Mouse (Mus musculus) telencephalon, adult 2 months (tissue): ENCODE measurements around the gene 4933424G06Rik.

Source experiments
- DNase-seq: peaks from one replicate; pipeline ENCODE4 v3.0.0-alpha.2; 2011; ENCODE audit warnings: low read depth, low spot score

Gene 4933424G06Rik

DNA sequence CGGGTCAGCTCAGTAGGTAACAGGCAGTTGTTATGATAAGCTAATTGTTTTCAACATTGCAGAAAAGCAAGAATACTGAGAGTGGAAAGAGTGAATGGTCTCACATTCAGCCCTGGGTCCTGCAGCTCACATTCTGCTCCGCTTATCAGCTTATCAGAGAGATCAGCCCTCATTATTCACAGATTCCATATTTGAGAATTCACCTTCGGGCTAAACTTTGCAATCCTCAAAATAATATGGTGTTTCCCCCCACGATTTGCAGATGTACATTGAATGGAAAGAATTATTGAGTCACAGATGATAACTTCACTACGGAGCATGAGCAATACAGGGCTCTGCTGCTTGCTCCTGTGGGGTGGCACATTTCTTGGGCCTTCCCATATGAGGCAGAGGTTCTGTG lies 58.8 kb downstream of the 4933424G06Rik start:
- DNase-seq = no peak

DNA sequence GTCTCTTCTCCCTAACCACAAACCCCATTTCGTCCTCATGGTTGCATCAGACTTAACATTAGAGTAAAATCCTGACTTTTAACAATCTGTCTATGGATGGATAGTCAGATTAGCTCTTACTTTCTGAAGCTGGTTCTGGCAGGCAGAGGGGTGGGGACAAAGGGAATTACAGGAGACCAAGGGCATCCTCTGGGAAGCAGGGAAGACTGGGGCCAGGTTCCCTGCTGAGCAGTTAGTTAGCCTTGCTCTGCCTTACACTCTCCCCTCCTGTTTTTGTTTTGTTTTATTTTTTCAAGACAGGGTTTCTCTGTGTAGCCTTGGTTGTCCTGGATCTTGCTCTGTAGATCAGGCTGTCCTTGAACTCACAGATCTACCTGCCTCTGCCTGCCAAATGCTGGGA lies 60.0 kb downstream of the 4933424G06Rik start:
- no peak for DNase-seq

DNA sequence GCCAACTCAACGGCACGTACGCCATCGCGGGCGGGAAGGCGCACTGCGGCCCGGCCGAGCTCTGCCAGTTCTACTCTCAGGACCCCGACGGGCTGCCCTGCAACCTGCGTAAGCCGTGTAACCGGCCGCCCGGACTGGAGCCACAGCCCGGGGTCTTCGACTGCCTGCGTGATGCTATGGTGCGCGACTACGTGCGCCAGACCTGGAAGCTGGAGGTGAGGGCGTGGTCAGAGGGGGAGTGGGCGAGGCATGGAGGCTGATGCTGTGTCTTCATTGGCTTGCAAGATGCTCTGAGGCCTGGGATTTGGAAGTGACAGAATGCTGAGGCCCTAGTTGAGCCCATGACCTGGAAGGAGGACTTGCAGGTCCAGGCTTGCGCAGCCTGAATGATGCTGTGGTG lies 61.0 kb downstream of the 4933424G06Rik start:
- DNase-seq = no peak

DNA sequence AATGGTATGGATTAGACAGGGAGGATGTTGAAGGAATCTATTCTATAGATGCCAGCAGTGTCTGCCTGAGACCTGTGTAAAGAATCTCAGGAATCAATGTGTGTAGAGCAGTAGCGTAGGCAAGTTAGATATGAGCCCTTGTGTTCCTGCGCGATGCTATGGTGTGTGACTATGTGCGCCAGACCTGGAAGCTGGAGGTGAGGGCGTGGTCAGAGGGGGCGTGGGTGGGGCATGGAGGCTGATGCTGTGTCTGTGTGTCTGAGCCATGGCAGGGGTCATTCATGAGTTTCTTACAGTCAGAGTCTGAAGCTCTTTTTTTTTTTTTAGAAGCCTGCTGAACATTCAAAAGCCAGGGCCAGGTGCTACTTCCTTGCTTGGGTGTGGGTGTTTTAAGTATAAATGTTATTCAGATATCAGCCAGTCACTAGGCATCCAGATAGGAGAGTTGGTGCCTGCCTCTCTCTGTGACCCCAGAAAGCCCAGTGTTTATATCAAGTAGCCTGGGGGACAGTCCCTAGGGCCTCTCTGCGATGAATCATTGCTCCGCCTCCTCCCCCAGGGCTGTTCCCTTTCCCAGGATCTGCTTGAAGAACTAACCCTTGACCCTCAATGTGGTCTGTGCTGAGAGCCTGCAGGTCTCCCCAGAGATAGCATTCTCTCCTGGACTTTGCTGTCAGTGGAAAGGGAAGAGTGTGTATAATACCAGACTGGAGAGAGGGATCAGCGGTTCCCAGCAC lies 62.4 kb downstream of the 4933424G06Rik start:
- no peak for DNase-seq

DNA sequence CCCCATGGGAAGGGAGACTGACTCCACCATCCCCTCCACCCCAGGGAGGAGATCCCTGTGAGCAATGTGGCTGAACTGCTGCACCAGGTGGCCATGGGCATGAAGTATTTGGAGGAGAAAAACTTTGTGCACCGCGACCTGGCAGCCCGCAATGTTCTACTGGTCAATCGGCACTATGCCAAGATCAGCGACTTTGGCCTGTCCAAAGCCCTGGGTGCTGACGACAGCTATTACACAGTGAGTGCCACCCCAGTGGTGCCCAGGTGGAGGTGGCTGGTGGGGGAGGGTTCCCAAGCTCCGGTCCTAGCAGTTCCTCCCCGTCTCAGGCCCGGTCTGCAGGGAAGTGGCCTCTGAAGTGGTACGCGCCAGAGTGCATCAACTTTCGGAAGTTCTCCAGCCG lies 70.8 kb downstream of the 4933424G06Rik start:
- no peak for DNase-seq

DNA sequence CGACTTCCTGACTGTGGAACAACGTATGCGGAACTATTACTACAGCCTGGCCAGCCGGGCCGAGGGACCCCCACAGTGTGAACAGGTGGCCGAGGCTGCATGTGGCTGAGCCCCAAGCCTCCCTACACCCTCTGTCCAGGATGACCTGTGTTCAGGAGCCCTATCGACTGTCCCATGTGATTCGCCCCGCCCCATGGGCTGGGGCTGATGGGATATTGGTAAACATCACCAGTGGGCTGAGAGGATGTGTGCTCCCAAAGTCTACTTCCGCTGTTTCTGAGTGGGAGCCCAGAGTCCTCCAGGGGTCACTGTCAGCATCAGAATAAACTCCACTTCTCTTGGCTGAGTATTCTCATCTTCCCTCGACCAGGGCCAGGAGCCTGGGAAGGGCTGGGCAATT lies 72.5 kb downstream of the 4933424G06Rik start:
- no peak for DNase-seq

DNA sequence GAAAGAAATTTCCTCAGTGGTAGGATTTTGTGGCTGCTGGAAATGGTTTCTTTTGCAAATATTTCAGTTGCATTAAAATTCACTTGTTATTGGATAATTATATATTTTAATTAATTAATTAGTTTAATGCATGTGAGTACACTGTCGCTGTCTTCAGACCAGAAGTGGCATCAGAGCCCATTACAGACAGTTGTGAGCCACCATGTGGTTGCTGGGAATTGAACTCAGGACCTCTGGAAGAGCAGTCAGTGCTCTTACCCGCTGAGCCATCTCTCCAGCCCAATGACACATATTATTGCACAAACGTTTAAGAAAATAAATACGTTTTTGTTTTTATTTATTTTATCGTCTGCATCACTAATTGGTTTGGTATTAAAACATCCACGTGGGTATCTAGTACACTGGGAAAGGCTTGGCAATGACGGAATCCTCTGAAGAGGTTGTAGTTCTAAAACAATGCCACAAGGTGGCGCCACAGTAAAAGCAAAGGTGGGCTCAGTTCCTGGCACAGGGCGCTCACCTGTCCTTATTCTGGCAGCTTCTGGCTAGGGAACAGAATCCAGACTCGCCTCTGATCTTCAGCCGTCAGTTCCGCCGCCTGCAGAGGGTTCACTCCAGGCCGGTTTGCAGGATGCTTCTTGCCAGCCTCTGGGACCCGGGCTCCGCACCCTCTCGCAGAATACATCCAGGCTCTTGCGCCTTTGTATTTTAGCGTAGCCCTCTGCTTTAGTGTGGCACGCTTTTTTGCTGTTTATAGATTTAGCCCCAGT lies 74.6 kb downstream of the 4933424G06Rik start:
- DNase-seq = peak; percentile 72

DNA sequence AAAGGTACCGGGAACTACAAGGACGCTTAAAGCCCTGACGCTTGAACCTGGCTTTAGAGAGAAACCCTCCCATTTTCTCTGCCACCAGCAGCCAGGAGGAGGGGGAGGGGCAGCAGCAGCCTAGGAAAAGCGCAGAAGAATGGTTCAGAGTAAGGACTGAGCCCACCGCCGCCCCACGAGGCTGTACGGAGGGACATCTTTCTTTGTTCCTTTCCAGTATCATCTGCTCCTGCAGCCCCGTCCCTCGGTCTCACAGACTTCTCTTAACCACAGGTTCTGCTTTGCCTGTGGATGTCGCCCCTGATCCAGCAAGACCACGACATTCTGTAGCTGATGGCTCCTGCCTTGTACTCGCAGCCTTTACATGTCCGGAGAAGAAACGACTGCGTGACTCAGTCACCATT lies 75.3 kb downstream of the 4933424G06Rik start:
- no peak for DNase-seq

DNA sequence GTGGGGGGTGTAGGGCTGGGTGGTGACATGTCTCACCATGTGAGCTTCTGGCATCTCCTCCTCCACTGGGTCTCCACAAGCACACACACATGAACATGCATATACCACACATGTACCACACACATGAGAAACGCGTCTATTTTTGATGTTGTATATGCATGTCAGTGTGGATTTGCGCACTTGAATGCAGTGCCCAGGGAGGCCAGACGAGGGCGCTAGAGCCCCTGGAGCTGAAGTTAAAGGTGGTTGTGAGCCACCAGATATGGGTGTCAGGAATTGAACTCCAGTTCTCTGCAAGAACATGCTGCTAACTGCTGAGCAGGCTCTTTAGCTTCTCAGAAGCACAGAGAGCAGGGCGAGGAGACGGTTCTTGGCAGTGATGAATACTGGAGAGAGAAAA lies 76.4 kb downstream of the 4933424G06Rik start:
- no peak for DNase-seq

DNA sequence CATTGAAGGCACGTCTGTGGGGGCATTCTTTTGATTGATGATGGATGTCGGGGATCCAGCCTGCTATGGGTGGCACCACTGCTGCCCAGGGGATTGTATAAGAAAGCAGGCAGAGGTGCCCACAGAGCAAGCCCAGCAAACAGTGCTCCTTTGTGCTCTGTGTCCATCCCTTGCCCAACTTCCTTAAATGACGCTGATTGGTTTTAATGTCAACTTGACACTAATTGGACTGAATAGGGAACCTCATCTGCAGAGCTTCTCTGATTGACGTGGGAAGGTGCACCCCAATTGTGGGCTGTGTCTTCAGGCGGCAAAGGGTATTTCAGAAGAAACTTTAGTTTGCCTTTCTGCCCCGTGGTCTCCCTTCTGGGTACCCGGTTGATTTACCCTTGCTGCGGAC lies 79.5 kb downstream of the 4933424G06Rik start:
- no peak for DNase-seq

DNA sequence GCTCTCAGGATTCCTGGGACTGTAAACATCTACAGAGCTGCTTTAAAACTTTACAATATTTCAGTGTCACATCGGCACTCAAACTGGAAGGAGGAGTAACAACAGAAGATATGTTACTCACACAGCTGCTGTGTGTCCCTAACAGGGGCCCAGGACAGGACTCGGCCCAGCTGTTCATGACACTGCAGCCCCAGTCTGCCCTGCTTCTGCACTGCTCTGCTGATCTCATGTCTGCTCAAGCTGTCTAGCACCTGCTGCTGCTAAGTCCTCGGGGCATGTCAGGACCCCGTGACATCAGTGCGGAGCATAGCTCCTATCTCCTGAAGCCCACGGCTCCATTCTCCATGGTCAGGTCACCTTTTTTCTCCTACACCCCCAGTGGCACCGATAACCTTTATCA lies 86.8 kb downstream of the 4933424G06Rik start:
- no peak for DNase-seq

DNA sequence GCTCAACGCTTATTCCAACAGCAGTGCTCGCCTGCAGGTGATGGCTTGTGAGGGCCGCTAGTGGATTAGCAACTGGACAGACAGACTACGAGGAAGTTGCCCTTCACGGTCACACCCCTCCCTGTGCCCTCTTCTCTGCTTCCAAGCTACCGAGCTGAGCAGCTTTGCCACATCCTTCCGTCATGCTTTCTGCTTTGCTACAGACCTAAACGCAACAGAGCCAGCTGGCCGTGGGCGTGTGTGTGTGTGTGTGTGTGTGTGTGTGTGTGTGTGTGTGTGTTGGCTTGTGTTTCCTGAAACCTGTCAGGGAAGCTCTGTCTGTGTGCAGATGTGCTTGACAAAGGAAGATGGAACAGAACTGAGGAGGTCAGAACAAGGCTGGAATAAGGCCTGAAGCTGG lies 87.5 kb downstream of the 4933424G06Rik start:
- peak; percentile 77 for DNase-seq

DNA sequence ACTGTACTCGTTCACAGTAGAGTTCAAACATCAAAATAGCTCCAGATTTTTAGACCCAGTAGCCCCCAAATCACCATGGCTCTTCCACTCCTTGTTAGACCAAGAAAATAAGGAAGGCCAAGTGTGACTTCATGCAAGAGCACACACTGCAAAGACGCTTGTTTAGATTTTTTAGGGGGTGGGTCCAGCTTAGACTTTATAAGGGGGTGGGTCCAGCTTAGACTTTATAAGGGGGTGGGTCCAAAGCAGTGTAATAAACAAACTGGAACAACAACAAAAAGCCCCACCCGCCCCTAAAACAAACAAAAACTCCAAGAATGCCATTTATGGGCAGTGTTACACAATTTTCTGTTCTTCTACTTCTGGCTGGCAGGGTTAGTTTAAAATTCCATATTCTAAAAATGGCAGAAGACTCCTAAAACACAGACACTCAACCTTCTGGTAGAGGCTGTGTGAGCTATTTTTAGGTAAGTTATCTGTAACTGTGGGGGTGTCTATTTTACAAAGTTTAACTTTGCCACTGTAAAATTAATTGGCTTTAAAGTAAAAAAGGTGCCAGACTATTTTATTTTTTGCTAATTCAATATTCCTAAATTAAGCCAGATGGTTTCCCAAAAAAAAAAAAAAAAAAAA lies 90.5 kb downstream of the 4933424G06Rik start:
- peak; percentile 69 for DNase-seq

DNA sequence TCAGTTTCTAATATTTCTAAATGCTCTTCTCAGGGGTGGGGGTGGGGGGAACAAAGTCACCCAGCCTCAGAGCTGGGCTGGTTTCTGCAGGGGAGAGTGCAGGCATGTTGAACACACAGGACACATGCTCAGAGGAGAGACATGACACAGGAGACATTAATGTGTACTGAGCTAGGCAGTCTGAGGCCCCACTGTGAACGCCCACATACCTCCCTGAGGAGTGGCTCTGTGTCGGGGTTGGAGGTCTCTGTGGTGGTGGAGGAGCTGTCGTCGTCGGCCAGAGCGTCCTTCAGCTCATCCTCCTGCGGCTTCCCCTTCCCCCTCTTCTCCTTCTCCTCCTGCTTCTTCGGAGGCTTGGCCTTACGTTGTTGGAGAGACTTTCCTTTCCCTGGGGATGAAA lies 94.3 kb downstream of the 4933424G06Rik start:
- no peak for DNase-seq

DNA sequence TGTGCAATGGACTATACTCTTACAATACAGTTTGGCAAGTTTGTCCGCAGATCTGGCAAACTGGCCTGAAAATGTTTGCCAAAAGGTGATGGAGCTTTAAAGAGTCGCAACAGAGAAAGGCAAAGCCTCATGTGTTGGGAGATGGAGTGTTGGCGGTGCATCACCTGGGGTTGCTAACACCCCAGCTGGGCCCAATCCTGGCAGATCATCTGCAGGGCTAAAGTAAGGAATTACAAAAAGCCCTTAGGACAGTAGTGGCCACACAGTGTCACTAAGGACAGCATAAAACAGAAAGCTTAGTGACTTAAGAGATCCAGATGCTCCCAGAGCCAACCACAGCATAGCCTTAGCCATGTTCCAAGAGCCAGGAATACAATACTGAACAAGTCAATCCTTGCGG lies 94.9 kb downstream of the 4933424G06Rik start:
- DNase-seq = no peak

DNA sequence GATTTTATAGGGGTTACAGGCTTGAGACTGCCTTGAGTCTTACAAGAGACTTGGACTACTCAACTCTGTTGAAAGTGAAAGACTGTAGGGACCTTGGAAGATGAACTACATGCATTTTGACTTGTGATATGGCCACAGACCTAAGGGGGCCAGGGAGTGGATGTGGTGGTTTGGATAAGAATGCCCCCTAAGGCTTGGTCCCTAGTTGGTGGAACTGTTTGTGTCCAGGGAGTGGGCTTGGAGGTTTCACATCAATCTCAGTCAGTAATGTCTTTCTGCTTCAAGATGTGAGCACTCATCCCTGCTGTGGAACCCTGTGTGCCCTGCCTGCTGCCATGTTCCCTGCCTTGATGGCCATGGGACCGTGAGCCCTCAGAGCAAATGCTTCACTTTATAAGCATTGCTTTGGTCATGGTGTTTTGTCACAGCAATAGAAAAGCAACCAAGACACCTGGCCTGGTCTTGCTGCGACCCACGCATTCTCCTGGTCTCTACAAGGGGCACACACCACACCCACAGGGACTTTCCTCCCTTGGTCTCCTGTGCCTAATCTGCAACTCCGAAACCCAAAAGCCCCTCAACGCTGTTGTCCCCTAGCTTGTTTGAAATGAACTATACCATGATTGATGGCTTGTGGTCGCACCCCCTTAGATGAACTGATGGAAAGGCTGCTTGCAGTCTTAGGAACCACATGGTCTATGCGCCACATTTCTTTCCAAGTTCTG lies 96.4 kb downstream of the 4933424G06Rik start:
- DNase-seq = no peak

DNA sequence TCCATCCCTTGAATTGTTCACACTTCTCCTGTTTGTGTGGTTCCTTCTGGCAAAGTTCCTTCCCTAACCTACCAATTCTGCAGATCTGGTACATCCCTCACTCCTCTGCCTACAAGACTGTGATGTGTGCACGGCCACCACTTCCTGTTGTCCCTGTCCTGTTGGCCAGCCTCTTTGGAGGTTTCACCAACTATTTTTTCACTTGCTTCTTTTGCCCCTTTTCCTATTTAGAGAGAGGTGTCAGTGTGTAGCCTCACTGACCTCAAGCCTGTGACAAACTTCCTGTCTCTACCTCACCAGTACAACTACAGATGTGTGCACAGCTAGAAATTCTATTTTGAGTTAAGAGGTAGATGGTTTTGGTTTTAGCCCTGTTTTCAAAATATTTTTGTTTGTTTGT lies 97.1 kb downstream of the 4933424G06Rik start:
- DNase-seq = no peak
